Mouse (Mus musculus): Measurements from ENCODE around the gene Tomm5. TPM values are rescaled to one million over a fixed set of nuclear protein-coding genes. Genes with fewer than 3 reads are reported as not detected.
A peak's percentile ranks its signal among the peaks of the same experiment; 100 is the strongest.
"Not testable (repeated sequence)": the region's sequence is repeated elsewhere in the genome, so short reads cannot be mapped to it uniquely, and the experiment has no call there.

Tomm5 gene
- polyA plus RNA-seq, 1 experiment, result 140 TPM

DNA sequence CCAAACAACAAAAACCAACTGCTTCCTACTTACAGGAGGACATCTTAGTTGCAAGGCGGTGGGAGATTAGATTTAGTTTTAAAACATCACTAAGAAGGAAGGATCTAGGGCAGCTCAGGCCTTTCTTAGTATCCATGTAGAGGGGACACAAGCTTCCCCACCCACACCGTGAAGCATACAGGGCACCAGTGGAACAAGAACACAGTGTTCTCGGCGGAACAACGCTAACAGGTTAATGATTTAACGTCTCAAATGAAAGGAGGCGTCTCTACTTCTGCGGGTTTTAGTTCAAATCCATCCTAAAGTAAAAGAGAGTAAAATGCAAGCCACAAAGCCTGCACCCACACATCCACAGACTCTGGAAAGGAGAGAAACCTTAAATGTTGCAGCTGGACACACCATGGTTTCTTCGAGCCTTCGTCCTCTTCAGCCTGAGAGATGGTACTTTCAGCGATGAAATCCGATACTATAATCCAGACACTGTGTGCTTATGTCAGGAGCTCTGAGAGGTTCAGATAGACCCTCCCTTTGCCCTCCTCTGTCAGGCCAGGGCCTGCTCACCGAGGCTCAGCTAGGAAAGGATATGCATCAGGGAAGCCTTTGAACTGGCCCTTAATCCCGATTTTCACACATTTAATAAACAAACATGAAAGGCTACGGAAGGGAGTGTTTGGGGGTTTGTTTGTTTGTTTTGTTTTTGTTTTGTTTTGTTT lies 35.5 kb downstream of the Tomm5 start:
- DNase-seq (ENCODE audit: low read depth, low spot score), result no peak
- WGBS, result 67% methylated on average over 15 of the region's 15 CpGs

DNA sequence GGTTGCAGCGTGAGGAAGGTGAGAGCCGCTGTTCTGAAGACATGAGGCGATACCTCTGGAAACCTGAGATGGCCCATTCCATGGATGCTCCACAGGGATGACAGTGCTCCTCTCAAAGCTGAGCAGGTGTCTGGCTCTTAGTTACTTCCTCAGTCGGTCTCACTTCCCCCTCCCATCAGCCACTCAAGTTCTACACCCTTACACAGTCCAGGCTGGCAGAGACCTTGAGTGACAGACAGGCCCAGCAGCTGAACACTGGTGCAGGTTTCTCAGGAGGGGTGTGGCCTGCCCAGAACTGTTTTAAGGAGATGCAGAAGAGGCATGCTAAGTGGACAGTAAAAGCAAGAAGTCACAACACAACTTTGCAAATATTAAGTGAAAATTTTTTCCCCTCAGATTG lies 40.2 kb downstream of the Tomm5 start:
- no peak for DNase-seq (ENCODE audit: low read depth, low spot score)
- 77% methylated on average over 4 of the region's 4 CpGs for whole genome bisulfite sequencing

- WGBS, result 16% methylated on average over 2 of the region's 2 CpGs
- DNase-seq (ENCODE audit: low read depth, low spot score), result no peak
Measured at GRCm38 (mm10) chr4:45066036-45066730, 41.7 kb downstream of the Tomm5 start.

DNA sequence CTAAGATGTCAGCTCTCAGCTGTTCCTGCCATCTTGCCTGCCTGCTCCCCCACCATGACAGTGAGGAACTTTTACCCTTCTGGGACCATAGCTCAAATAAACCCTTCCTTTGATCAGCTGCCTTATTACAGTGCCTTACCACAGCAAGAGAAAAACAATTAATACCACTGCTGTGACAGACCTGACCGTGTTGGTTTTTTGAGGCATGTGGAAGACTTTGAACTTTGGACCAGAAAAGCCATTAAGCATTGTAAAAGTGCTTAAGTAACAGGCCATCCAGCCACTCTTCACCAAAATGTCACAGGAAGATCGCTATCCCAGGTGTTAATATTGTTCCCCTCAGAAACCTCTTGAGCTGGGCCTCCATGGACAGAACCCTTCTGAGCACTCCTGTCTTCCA lies 43.3 kb downstream of the Tomm5 start:
- peak; percentile 25 for DNase-seq (ENCODE audit: low read depth, low spot score)

DNA sequence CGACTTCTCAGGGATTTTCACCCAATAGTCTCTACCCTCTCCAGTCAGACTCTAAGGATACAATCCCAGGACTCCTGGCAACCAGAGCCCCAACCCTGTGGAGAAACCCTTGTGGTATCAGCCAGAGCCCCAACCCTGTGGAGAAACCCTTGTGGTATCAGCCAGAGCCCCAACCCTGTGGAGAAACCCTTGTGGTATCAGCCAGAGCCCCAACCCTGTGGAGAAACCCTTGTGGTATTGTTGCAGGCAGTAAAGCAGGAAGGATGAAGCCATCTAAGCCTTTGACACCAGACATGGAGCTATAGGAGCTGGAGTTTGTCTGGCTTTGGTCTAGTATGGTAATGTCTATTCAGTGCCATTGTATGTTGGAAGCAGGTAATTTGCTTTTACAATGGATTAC lies 44.1 kb downstream of the Tomm5 start:
- DNase-seq (ENCODE audit: low read depth, low spot score), result not testable (repeated sequence)
- 86% methylated on average over 1 of the region's 1 CpGs for WGBS

More for the DNA sequence above, 43.3 kb downstream of the Tomm5 start:
- 36% methylated on average over 2 of the region's 2 CpGs for WGBS

DNA sequence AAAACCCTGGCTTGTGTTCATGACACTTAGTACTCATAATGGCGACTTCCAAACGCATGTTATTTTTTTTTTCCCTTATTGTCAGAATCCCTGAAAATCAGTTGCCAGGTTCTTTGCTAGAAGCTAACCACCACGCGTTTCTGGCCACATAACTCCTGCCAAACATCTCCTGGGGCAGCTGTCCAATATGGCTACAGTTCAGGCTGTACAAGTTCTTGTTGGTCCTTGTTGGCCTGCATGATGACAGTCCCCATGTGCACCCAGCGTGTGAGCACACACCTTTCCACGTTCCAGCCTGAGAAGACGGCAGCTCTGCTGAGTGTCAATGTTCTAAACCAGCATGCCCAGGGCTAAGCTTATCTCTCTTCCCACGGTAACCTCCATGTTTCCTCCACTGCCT lies 52.5 kb downstream of the Tomm5 start:
- WGBS, result 84% methylated on average over 8 of the region's 8 CpGs
- DNase-seq (ENCODE audit: low read depth, low spot score), result no peak

Other genes with a start within 250 kb of the Tomm5 start
- gene Grhpr, start 126.7 kb downstream of the Tomm5 start, polyA plus RNA-seq (2012; rRNA removed), result 26.4 and 29.5 TPM in 2 replicates
- gene Zbtb5, start 95.7 kb downstream of the Tomm5 start, polyA plus RNA-seq (2012; rRNA removed), result 4.1 and 7.4 TPM in 2 replicates
- 5.2 and 5.4 TPM in 2 replicates for gene Polr1e, start 89.5 kb downstream of the Tomm5 start, polyA plus RNA-seq (2012; rRNA removed)
- gene Fbxo10, start 23.5 kb downstream of the Tomm5 start, polyA plus RNA-seq (2012; rRNA removed), result 2.0 and 2.3 TPM in 2 replicates
- 0.38 and 0.41 TPM in 2 replicates for gene Frmpd1, start 76.8 kb upstream of the Tomm5 start, polyA plus RNA-seq (2012; rRNA removed)
- 2.3 and 2.6 TPM in 2 replicates for gene Trmt10b, start 189.0 kb upstream of the Tomm5 start, polyA plus RNA-seq (2012; rRNA removed)
- 6.4 and 9.9 TPM in 2 replicates for gene Dcaf10, start 234.0 kb upstream of the Tomm5 start, polyA plus RNA-seq (2012; rRNA removed)
- gene Exosc3, start 234.6 kb upstream of the Tomm5 start, polyA plus RNA-seq (2012; rRNA removed), result 13.7 and 15.6 TPM in 2 replicates